Mouse (Mus musculus) intestine, embryonic 14.5 days (tissue): ENCODE results near the gene Cdkn1b. TPM values are rescaled to one million over a fixed set of nuclear protein-coding genes. Genes with fewer than 3 reads are reported as not detected.

Source experiments
- ATAC-seq: fragments of 200-750 bp; cut with Nextera tagmentation; replicated peaks from 2 replicates; pipeline ENCODE4 v1.8.0; 2017; ENCODE audit warnings: low read depth, moderate number of reproducible peaks, moderate TSS enrichment, moderate library complexity; ENCODE audit not compliant: low FRiP score, low TSS enrichment
- DNase-seq: peaks from one replicate; pipeline ENCODE4 v3.0.0-alpha.2; 2018; ENCODE audit warnings: low spot score
- H3K27ac ChIP-seq: fragments of 300-500 bp; sonication (generic); 2 replicates; pipeline ENCODE4 v1.5.1; 2014; ENCODE audit warnings: low read depth, mild to moderate bottlenecking, control low read depth
- H3K27me3 ChIP-seq: fragments of 300-500 bp; sonication (generic); replicated peaks from 2 replicates; pipeline ENCODE4 v1.6.1; 2014; ENCODE audit warnings: low read length, control low read depth; ENCODE audit not compliant: control insufficient read depth, insufficient read depth
- H3K36me3 ChIP-seq: fragments of 300-500 bp; sonication (generic); 2 replicates; pipeline ENCODE4 v1.6.1; 2014; ENCODE audit warnings: low read length, control low read depth; ENCODE audit not compliant: control insufficient read depth, insufficient read depth
- H3K4me1 ChIP-seq: fragments of 300-500 bp; sonication (generic); replicated peaks from 2 replicates; pipeline ENCODE4 v1.6.1; 2014; ENCODE audit warnings: low read length, control low read depth, mixed read lengths; ENCODE audit not compliant: control insufficient read depth, insufficient read depth
- H3K4me2 ChIP-seq: fragments of 300-500 bp; sonication (generic); 2 replicates; pipeline ENCODE4 v1.6.1; 2014; ENCODE audit warnings: low read length
- H3K4me3 ChIP-seq: fragments of 300-500 bp; sonication (generic); 2 replicates; pipeline ENCODE4 v1.5.1; 2014; ENCODE audit warnings: low read depth, low read length, control low read depth, mixed read lengths
- H3K9ac ChIP-seq: fragments of 300-500 bp; sonication (generic); 2 replicates; pipeline ENCODE4 v1.6.1; 2014; ENCODE audit warnings: mild to moderate bottlenecking, low read length
- H3K9me3 ChIP-seq: fragments of 300-500 bp; sonication (generic); 2 replicates; pipeline ENCODE4 v1.6.1; 2016; ENCODE audit warnings: low read length, control low read depth; ENCODE audit not compliant: control insufficient read depth
- WGBS: fragments of 180-500 bp; shearing (Covaris S2); extraction: QIAGEN DNeasy Blood & Tissue Kit; methylation state at CpG from one replicate; pipeline ENCODE4 v1.1.7; 2014; 5-methylcytosine and 5-hydroxymethylcytosine counted together
- polyA plus RNA-seq: library from polyadenylated mRNA; unstranded; fragments of >200 nt; fragmentation: Nextera tagmentation; extraction: Ambion mirVana; gene quantifications from 2 replicates; pipeline ENCODE4 v1.2.1, GENCODE M21; 2014

The Cdkn1b gene
- polyA plus RNA-seq, 1 experiment from 2014 or later: 15.8 TPM

DNA sequence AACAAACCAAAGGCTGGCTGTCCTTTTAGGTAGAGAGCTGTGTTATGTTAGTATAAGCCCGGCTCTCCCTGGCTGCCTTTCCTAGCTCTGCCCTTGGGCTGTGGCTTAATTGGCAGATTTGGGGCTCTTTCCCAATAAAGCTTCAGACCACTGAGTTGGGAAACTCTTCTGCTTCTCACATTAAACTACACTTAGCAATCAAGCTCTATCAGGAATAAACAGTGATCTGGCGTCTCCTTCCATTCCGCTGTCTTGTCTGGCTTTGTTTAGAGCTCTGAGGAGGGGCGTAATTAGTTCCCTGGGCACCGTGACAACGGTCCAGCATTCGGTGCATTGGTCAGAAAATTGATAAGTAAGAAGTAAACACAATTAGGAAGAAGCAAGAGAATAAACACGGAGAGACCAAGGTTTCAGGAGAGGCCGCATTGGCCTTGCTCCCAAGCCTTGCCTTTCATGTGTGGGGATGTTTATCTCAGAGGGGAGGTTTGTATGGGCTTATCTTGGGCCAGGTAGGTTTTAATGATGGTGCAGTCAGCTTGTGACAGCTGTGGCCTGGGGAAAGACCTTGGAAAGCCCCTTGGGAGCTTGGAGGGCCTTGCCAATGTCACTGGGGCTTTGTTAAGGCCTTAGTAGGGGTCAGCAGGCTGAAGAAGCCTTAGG lies 41.8 kb downstream of the Cdkn1b start:
- 43% methylated on average over 9 of the region's 9 CpGs for WGBS
- H3K4me3 ChIP-seq: no peak overlapping the region
- H3K27me3 ChIP-seq: no peaks in the 10 kb centered on the region
- 0 out of 2 replicates have a peak, but pooled peaks cover 5% of the 10 kb centered on the region for H3K9me3 ChIP-seq
- DNase-seq (no peak), ATAC-seq (no peak)
- no peaks in the 10 kb centered on the region for H3K36me3 ChIP-seq
- H3K27ac ChIP-seq: no peak overlapping the region
- no peaks in the 10 kb centered on the region for H3K4me1 ChIP-seq
- no peak overlapping the region for H3K9ac ChIP-seq
- H3K4me2 ChIP-seq: no peak overlapping the region

DNA sequence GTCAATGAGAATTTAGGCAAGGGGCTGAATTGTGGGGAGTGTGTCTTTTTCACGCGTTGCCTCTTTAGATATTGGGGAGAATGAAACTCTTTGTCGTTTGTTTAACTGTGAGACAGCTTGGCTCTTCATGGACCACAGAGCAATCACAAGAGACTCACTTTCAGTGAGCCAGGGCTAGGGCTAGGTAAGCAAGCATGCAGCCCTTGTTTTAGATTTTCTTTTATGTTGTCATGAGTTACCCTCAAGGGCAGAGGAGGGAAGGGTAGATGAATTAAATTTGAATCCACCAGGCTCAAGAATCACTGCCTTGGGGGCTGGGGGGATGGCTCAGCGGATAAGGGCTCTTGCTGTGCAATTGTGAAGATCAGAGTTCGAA lies 42.3 kb downstream of the Cdkn1b start:
- 68% methylated on average over 5 of the region's 5 CpGs for WGBS
- Histone ChIP-seq H3K4me1 (no peaks in the 10 kb centered on the region), H3K27me3 (no peaks in the 10 kb centered on the region), H3K9me3 (0 out of 2 replicates have a peak, but pooled peaks cover 5% of the 10 kb centered on the region), H3K27ac (no peak overlapping the region), H3K4me3 (no peak overlapping the region), H3K4me2 (no peak overlapping the region), H3K9ac (no peak overlapping the region), H3K36me3 (no peaks in the 10 kb centered on the region)
- DNase-seq: no peak
- ATAC-seq: no peak

GRCm38 (mm10) chr6:134963910-134964309 lies 43.7 kb downstream of the Cdkn1b start:
- DNase-seq: no peak
- no peak for ATAC-seq
- no peak overlapping the region for H3K27ac ChIP-seq
- H3K9me3 ChIP-seq: 0 out of 2 replicates have a peak, but pooled peaks cover 5% of the 10 kb centered on the region
- no peak overlapping the region for H3K4me3 ChIP-seq
- no peak overlapping the region for H3K9ac ChIP-seq
- no peak overlapping the region for H3K4me2 ChIP-seq
- no peaks in the 10 kb centered on the region for H3K36me3 ChIP-seq
- 80% methylated on average over 2 of the region's 2 CpGs for WGBS
- H3K27me3 ChIP-seq: no peaks in the 10 kb centered on the region
- H3K4me1 ChIP-seq: no peaks in the 10 kb centered on the region

DNA sequence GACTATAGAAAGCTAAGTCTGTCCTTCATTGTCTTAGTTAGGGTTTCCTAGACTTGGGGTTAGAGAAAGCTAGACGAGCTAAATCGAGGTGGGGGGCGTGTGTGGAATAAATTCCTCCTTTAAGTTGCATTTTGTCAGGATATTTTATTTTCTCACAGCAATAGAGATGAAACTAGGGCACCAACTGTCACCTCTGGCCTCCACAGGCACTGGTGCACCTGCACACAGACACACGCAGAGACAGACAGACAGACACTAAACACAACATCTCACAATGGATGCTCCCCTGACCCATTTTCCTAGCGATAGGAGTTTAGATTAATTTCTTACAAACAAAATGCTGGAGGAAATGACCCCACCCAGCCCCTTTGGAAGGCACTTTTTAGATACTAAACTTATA lies 46.5 kb downstream of the Cdkn1b start:
- H3K36me3 ChIP-seq: no peaks in the 10 kb centered on the region
- H3K27ac ChIP-seq: no peak overlapping the region
- no peaks in the 10 kb centered on the region for H3K4me1 ChIP-seq
- no peak overlapping the region for H3K9ac ChIP-seq
- H3K4me2 ChIP-seq: no peak overlapping the region
- H3K9me3 ChIP-seq: 0 out of 2 replicates have a peak, but pooled peaks cover 5% of the 10 kb centered on the region
- ATAC-seq: no peak
- no peak overlapping the region for H3K4me3 ChIP-seq
- no peaks in the 10 kb centered on the region for H3K27me3 ChIP-seq
- 84% methylated on average over 5 of the region's 5 CpGs for WGBS
- DNase-seq: no peak

- 63% methylated on average over 1 of the region's 1 CpGs for WGBS
- Histone ChIP-seq H3K27ac (no peak overlapping the region), H3K36me3 (no peaks in the 10 kb centered on the region), H3K4me1 (no peaks in the 10 kb centered on the region), H3K27me3 (no peaks in the 10 kb centered on the region), H3K9ac (no peak overlapping the region), H3K4me2 (no peak overlapping the region), H3K9me3 (0 out of 2 replicates have a peak, but pooled peaks cover 5% of the 10 kb centered on the region), H3K4me3 (no peak overlapping the region)
- DNase-seq (no peak), ATAC-seq (0 out of 2 replicates have a peak, but pooled peaks have one; percentile 15)
Observed at GRCm38 (mm10) chr6:134968326-134968725, 48.1 kb downstream of the Cdkn1b start.

GRCm38 (mm10) chr6:134969498-134969897 lies 49.3 kb downstream of the Cdkn1b start:
- ATAC-seq: no peak
- no peaks in the 10 kb centered on the region for H3K27me3 ChIP-seq

DNA sequence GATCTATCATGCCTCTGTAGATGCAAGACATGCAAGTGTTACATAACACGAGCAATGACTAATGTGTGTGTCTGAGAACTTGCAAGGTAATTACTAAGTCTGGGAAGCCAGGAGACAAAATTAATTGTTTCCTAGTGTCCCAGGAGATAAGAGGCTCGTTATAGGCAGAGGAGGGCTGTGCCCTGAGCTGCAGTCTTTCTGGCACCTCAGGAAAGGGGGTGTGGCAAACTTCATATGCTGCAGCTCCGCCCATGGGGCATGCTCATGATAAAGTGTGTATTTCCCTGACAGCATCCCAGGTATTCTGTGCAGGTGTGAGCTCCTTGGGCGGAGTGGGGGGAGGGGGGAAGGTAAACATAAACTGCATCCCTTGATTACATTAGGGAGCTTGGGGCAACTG lies 51.9 kb downstream of the Cdkn1b start:
- Histone ChIP-seq H3K4me1 (no peaks in the 10 kb centered on the region), H3K9ac (no peak overlapping the region), H3K27me3 (no peaks in the 10 kb centered on the region), H3K27ac (no peak overlapping the region), H3K36me3 (no peaks in the 10 kb centered on the region), H3K9me3 (no peaks in the 10 kb centered on the region), H3K4me3 (no peak overlapping the region), H3K4me2 (no peak overlapping the region)
- no peak for DNase-seq
- ATAC-seq: no peak
- WGBS: 39% methylated on average over 4 of the region's 4 CpGs

More at GRCm38 (mm10) chr6:134969498-134969897, 49.3 kb downstream of the Cdkn1b start:
- H3K9me3 ChIP-seq: 0 out of 2 replicates have a peak, but pooled peaks cover 5% of the 10 kb centered on the region
- no peaks in the 10 kb centered on the region for H3K36me3 ChIP-seq
- no peak overlapping the region for H3K4me3 ChIP-seq
- H3K27ac ChIP-seq: no peak overlapping the region
- no peak overlapping the region for H3K4me2 ChIP-seq
- WGBS: 77% methylated on average over 2 of the region's 2 CpGs
- H3K4me1 ChIP-seq: no peaks in the 10 kb centered on the region
- H3K9ac ChIP-seq: no peak overlapping the region
- no peak for DNase-seq
